24 mouse cellular contexts compared by ENCODE assay signal in the genomic region with DNA sequence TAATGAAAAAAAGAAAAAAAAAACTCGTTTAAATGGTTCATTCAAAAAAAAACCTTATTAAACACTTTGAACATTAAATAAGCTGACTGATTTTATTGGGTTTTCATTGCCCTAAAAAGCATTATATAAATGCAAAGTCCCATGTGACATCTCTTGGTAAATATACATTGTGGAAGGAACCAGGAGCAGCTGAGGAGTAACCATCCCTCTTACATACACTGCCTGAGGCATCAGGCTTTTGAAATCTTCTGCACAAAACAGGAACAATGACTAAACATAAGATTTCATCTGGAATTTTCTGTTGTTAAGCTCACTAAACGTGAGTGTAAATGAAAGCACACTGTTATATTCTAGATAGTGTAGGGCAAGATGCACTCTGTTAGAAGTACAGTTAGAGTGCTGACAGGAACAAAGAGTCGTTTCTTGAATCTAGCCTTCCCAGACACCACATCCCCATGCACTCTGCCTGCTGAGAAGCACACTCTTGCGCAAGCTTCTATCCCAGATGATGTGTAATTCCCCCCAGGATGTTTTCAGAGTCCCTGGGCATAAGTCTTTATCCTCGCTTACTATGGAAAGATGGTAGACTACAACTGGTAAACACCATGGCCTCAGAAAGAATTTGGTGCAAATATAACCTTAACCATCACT.
DNase-seq lines count a peak whose midpoint lies in the region; ATAC-seq lines count a peak whose summit lies in the region.
"Had no signal": no experiment of that assay in that cellular context is flagged by ENCODE, and none has a peak within 500 bp of the region (broad histone marks: within the 10 kb centered on the region; RNA-seq: fewer than 3 reads in every experiment).

No protein-coding gene starts in this region.

- no peak overlapping the region for H3K4me3 ChIP-seq in midbrain, embryonic 14.5 days (replicated peaks; ENCODE audit: low read depth, low read length)
- no peak overlapping the region for H3K4me3 ChIP-seq in midbrain, embryonic 16.5 days (ENCODE audit: low read depth, low read length)
- no peak overlapping the region for H3K4me3 ChIP-seq in forebrain, embryonic 13.5 days
- H3K4me3 ChIP-seq: embryonic facial prominence, embryonic 15.5 days; erythroblast, embryonic 14.5 days; heart, embryonic 10.5 days; hindbrain, embryonic 13.5 days; intestine, embryonic 15.5 days had no signal

- no peaks in the 10 kb centered on the region for H3K36me3 ChIP-seq in midbrain, embryonic 14.5 days (ENCODE audit: control insufficient read depth, insufficient read depth, low read length)
- no peaks in the 10 kb centered on the region for H3K36me3 ChIP-seq in midbrain, embryonic 16.5 days (ENCODE audit: control insufficient read depth, insufficient read depth, low read length)
- no peaks in the 10 kb centered on the region for H3K36me3 ChIP-seq in forebrain, embryonic 13.5 days (ENCODE audit: poor library complexity, severe bottlenecking)
- H3K36me3 ChIP-seq: embryonic facial prominence, embryonic 15.5 days; heart, embryonic 10.5 days; hindbrain, embryonic 13.5 days; intestine, embryonic 15.5 days had no signal

- H3K9me3 ChIP-seq in midbrain, embryonic 14.5 days (ENCODE audit: control insufficient read depth, low read length) = no peaks in the 10 kb centered on the region
- no peaks in the 10 kb centered on the region for H3K9me3 ChIP-seq in midbrain, embryonic 16.5 days (replicated peaks; ENCODE audit: control insufficient read depth, low read length, poor library complexity, severe bottlenecking)
- H3K9me3 ChIP-seq in forebrain, embryonic 13.5 days (replicated peaks) = no peaks in the 10 kb centered on the region
- H3K9me3 ChIP-seq: embryonic facial prominence, embryonic 15.5 days; heart, embryonic 10.5 days; hindbrain, embryonic 13.5 days; intestine, embryonic 15.5 days had no signal

- no peak for ATAC-seq in midbrain, embryonic 14.5 days (ENCODE audit: low FRiP score, low TSS enrichment)
- no peak for ATAC-seq in midbrain, embryonic 16.5 days
- ATAC-seq in forebrain, embryonic 13.5 days = peak; percentile 50; the same call in 1 of the 2 replicates
- ATAC-seq: activated CD4-positive, CD25-positive, alpha-beta regulatory T cell, adult 4 months; intestine, embryonic 15.5 days; Patski had no signal

- DNase-seq in midbrain, embryonic 14.5 days = peak; percentile 37
- DNase-seq in NIH3T3 (ENCODE audit: low read depth) = peak; percentile 11
- DNase-seq in frontal cortex, postnatal 10 days (ENCODE audit: low spot score in 2 of 2) = no peak
- no peak for DNase-seq in layer of hippocampus, adult 9-10 months (ENCODE audit: low spot score)
- no peak for DNase-seq in cerebellum, adult 11-12 months
- DNase-seq: adrenal gland, postnatal 14 days; B cell, adult 2 months; cerebellum, adult 2 months; cerebellum, postnatal 10 days; embryo, embryonic 11 days; gastrocnemius, postnatal 36 days; heart, adult 11 months; heart, postnatal 10 days; heart, postnatal 4 days; kidney, adult 18-20 months had no signal

- no peak overlapping the region for H3K9ac ChIP-seq in midbrain, embryonic 14.5 days (replicated peaks; ENCODE audit: low read length)
- H3K9ac ChIP-seq in midbrain, embryonic 16.5 days (ENCODE audit: low read depth, low read length) = no peak overlapping the region
- H3K9ac ChIP-seq in forebrain, embryonic 13.5 days = no peak overlapping the region
- H3K9ac ChIP-seq: embryonic facial prominence, embryonic 15.5 days; hindbrain, embryonic 13.5 days; intestine, embryonic 15.5 days had no signal

- WGBS in midbrain, embryonic 14.5 days = 67% methylated on average over 5 of the region's 5 CpGs
- whole genome bisulfite sequencing in midbrain, embryonic 16.5 days = 59% methylated on average over 5 of the region's 5 CpGs
- WGBS in forebrain, embryonic 13.5 days = 31% methylated on average over 5 of the region's 5 CpGs

- no peaks in the 10 kb centered on the region for H3K27me3 ChIP-seq in midbrain, embryonic 14.5 days (ENCODE audit: control insufficient read depth, insufficient read depth, low read length)
- no peaks in the 10 kb centered on the region for H3K27me3 ChIP-seq in midbrain, embryonic 16.5 days (ENCODE audit: control insufficient read depth, insufficient read depth, low read depth, low read length)
- H3K27me3 ChIP-seq in forebrain, embryonic 13.5 days = no peaks in the 10 kb centered on the region
- H3K27me3 ChIP-seq: embryonic facial prominence, embryonic 15.5 days; hindbrain, embryonic 13.5 days; intestine, embryonic 15.5 days; Patski had no signal

- H3K4me2 ChIP-seq in midbrain, embryonic 14.5 days (ENCODE audit: low read length) = no peak overlapping the region
- H3K4me2 ChIP-seq in midbrain, embryonic 16.5 days (ENCODE audit: low read length) = no peak overlapping the region
- H3K4me2 ChIP-seq in forebrain, embryonic 13.5 days = no peak overlapping the region
- H3K4me2 ChIP-seq: embryonic facial prominence, embryonic 15.5 days; hindbrain, embryonic 13.5 days; intestine, embryonic 15.5 days had no signal

- H3K4me1 ChIP-seq in midbrain, embryonic 14.5 days (ENCODE audit: control insufficient read depth, insufficient read depth, low read length) = 0 out of 2 replicates have a peak, but pooled peaks cover 9% of the 10 kb centered on the region
- H3K4me1 ChIP-seq in midbrain, embryonic 16.5 days (ENCODE audit: control insufficient read depth, insufficient read depth, low read length) = peaks cover 4% of the 10 kb centered on the region
- H3K4me1 ChIP-seq in forebrain, embryonic 13.5 days = peaks cover 31% of the 10 kb centered on the region
- H3K4me1 ChIP-seq: embryonic facial prominence, embryonic 15.5 days; heart, embryonic 10.5 days; intestine, embryonic 15.5 days had no signal

- H3K27ac ChIP-seq in midbrain, embryonic 14.5 days (replicated peaks; ENCODE audit: low read depth, low read length) = no peak overlapping the region
- no peak overlapping the region for H3K27ac ChIP-seq in midbrain, embryonic 16.5 days (ENCODE audit: low read length)
- H3K27ac ChIP-seq in forebrain, embryonic 13.5 days = peak overlapping the region; percentile 70
- H3K27ac ChIP-seq: embryonic facial prominence, embryonic 15.5 days; heart, embryonic 10.5 days; hindbrain, embryonic 13.5 days; intestine, embryonic 15.5 days had no signal

Comparison
In these comparisons a context has a peak if more than half of its experiments do, and no peak if none do; other contexts are left out.
1. DNase-seq: peak in midbrain, embryonic 14.5 days (single experiment) and NIH3T3 (single experiment); none in frontal cortex, postnatal 10 days (0 of 2), layer of hippocampus, adult 9-10 months (single experiment) and cerebellum, adult 11-12 months (single experiment).